Mouse (Mus musculus) stomach, embryonic 14.5 days (tissue): Measurements from ENCODE around the gene Tsc22d2. TPM values are rescaled to one million over a fixed set of nuclear protein-coding genes. Genes with fewer than 3 reads are reported as not detected.

ENCODE experiments used
- ATAC-seq: fragments of 200-750 bp; cut with Nextera tagmentation; 2 replicates; pipeline ENCODE4 v1.8.0; 2017; ENCODE audit warnings: low read depth, moderate TSS enrichment; ENCODE audit not compliant: insufficient number of reproducible peaks, insufficient read depth, low FRiP score
- H3K27ac ChIP-seq: fragments of 300-500 bp; sonication (generic); 2 replicates; pipeline ENCODE4 v1.5.1; 2014; ENCODE audit warnings: mild to moderate bottlenecking, low read length, moderate library complexity, mixed read lengths
- H3K27me3 ChIP-seq: fragments of 300-500 bp; sonication (generic); 2 replicates; pipeline ENCODE4 v1.6.1; 2014; ENCODE audit warnings: low read length, control low read depth, mixed read lengths; ENCODE audit not compliant: control insufficient read depth, insufficient read depth
- H3K36me3 ChIP-seq: fragments of 300-500 bp; sonication (generic); 2 replicates; pipeline ENCODE4 v1.6.1; 2014; ENCODE audit warnings: mild to moderate bottlenecking, control low read depth, low read length, moderate library complexity, mixed read lengths; ENCODE audit not compliant: control insufficient read depth, insufficient read depth
- H3K4me1 ChIP-seq: fragments of 300-500 bp; sonication (generic); 2 replicates; pipeline ENCODE4 v1.6.1; 2014; ENCODE audit warnings: low read length, control low read depth, mixed read lengths; ENCODE audit not compliant: control insufficient read depth, insufficient read depth
- H3K4me2 ChIP-seq: fragments of 300-500 bp; sonication (generic); replicated peaks from 2 replicates; pipeline ENCODE4 v1.6.1; 2014; ENCODE audit warnings: low read depth, low read length, control low read depth
- H3K4me3 ChIP-seq: fragments of 300-500 bp; sonication (generic); 2 replicates; pipeline ENCODE4 v1.5.1; 2014; ENCODE audit warnings: low read depth, low read length, control low read depth
- H3K9ac ChIP-seq: fragments of 300-500 bp; sonication (generic); replicated peaks from 2 replicates; pipeline ENCODE4 v1.6.1; 2014; ENCODE audit warnings: low read depth, mild to moderate bottlenecking, control low read depth, low read length, moderate library complexity, mixed read lengths
- H3K9me3 ChIP-seq: fragments of 300-500 bp; sonication (generic); 2 replicates; pipeline ENCODE4 v1.6.1; 2016; ENCODE audit warnings: low read depth, low read length, control low read depth; ENCODE audit not compliant: control insufficient read depth
- WGBS: fragments of 180-500 bp; shearing (Covaris S2); extraction: QIAGEN DNeasy Blood & Tissue Kit; methylation state at CpG from one replicate; pipeline ENCODE4 v1.1.7; 2014; 5-methylcytosine and 5-hydroxymethylcytosine counted together
- polyA plus RNA-seq: library from polyadenylated mRNA; unstranded; fragments of >200 nt; fragmentation: Nextera tagmentation; extraction: Ambion mirVana; gene quantifications from 2 replicates; pipeline ENCODE4 v1.2.1, GENCODE M21; 2014

Tsc22d2 gene
- polyA plus RNA-seq, 1 experiment from 2014 or later: 15.0 TPM

DNA sequence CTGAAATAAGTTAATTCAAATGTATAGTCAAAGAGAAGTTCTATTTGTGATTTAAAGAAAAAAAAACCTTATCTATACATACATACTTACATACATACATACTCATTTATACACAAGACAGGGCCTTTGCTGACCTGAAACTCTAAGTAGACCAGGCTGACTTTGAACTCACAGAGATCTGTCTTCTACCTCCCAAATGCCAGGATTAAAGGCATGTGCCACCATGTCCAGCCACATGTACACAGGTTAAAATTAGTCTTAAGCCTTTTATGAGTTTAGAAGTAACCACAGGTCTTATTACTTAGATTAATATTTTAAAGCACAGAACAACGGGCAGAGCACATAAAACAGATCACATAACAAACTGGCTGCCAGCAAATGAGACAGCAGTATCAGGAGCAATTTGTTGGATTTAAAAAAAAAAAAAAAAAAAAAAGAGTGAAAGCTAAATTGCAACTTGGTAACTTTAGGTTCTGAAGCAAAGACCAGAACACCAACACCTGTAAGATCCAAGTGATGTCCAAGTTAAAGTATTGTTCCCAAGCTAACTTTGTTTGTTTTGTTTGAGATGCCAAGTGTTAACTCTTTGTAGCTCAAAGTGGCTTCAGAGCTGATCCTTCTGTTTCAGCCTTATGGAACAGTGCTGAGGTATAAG, 101.6 kb downstream of the Tsc22d2 start:
- ATAC-seq: no peak
- H3K9me3 ChIP-seq: no peaks in the 10 kb centered on the region
- no peak overlapping the region for H3K4me3 ChIP-seq
- no peak overlapping the region for H3K4me2 ChIP-seq
- H3K27me3 ChIP-seq: no peaks in the 10 kb centered on the region
- no peak overlapping the region for H3K27ac ChIP-seq
- H3K9ac ChIP-seq: no peak overlapping the region
- WGBS: 58% methylated on average over 1 of the region's 1 CpGs
- H3K36me3 ChIP-seq: no peaks in the 10 kb centered on the region
- H3K4me1 ChIP-seq: no peaks in the 10 kb centered on the region

Other genes starting within 250 kb of the Tsc22d2 start
- 56.1 and 59.5 TPM in 2 replicates for gene Eif2a, start 111.1 kb downstream of the Tsc22d2 start, polyA plus RNA-seq
- gene Serp1, start 111.2 kb downstream of the Tsc22d2 start, polyA plus RNA-seq: 119 and 143 TPM in 2 replicates
- 20.1 and 23.0 TPM in 2 replicates for gene Selenot, start 161.9 kb downstream of the Tsc22d2 start, polyA plus RNA-seq
- gene Erich6, start 222.5 kb downstream of the Tsc22d2 start, polyA plus RNA-seq: not detected in 2 replicates